Mouse (Mus musculus) stomach, postnatal 0 days (tissue): ENCODE results near the gene Psd. TPM values are rescaled to one million over a fixed set of nuclear protein-coding genes. Genes with fewer than 3 reads are reported as not detected.

ENCODE experiments used
- ATAC-seq: fragments of 200-750 bp; cut with Nextera tagmentation; 2 replicates; pipeline ENCODE4 v1.8.0; 2017; ENCODE audit not compliant: low FRiP score, low TSS enrichment
- DNase-seq: peaks from one replicate; pipeline ENCODE4 v3.0.0-alpha.2; 2016; ENCODE audit warnings: low spot score
- H3K27ac ChIP-seq: fragments of 300-500 bp; sonication (generic); replicated peaks from 2 replicates; pipeline ENCODE4 v1.5.1; 2014; ENCODE audit warnings: mild to moderate bottlenecking, control low read depth
- H3K27me3 ChIP-seq: fragments of 300-500 bp; sonication (generic); 2 replicates; pipeline ENCODE4 v1.6.1; 2014; ENCODE audit warnings: low read length; ENCODE audit not compliant: control insufficient read depth, insufficient read depth
- H3K36me3 ChIP-seq: fragments of 300-500 bp; sonication (generic); 2 replicates; pipeline ENCODE4 v1.6.1; 2014; ENCODE audit warnings: low read length, mixed read lengths; ENCODE audit not compliant: control insufficient read depth, insufficient read depth
- H3K4me1 ChIP-seq: fragments of 300-500 bp; sonication (generic); replicated peaks from 2 replicates; pipeline ENCODE4 v1.6.1; 2014; ENCODE audit warnings: antibody characterized with exemption; ENCODE audit not compliant: control insufficient read depth, insufficient read depth
- H3K4me2 ChIP-seq: fragments of 300-500 bp; sonication (generic); replicated peaks from 2 replicates; pipeline ENCODE4 v1.6.1; 2014; ENCODE audit warnings: low read depth, mild to moderate bottlenecking, control low read depth, moderate library complexity
- H3K4me3 ChIP-seq: fragments of 300-500 bp; sonication (generic); 2 replicates; pipeline ENCODE4 v1.5.1; 2014; ENCODE audit warnings: low read depth, low read length, control low read depth
- H3K9ac ChIP-seq: fragments of 300-500 bp; sonication (generic); 2 replicates; pipeline ENCODE4 v1.6.1; 2014; ENCODE audit warnings: mild to moderate bottlenecking, low read length, control low read depth, mixed read lengths
- H3K9me3 ChIP-seq: fragments of 300-500 bp; sonication (generic); 2 replicates; pipeline ENCODE4 v1.6.1; 2016; ENCODE audit warnings: low read length; ENCODE audit not compliant: control insufficient read depth
- CTCF ChIP-seq: IDR thresholded peaks from 2 replicates; pipeline ENCODE4 v1.5.1; 2016; ENCODE audit warnings: antibody characterized with exemption, low read depth, mild to moderate bottlenecking, moderate library complexity
- EP300 ChIP-seq: optimal IDR thresholded peaks from 2 replicates; pipeline ENCODE3; 2016; ENCODE audit warnings: antibody characterized with exemption
- WGBS: fragments of 180-500 bp; shearing (Covaris S2); extraction: QIAGEN DNeasy Blood & Tissue Kit; methylation state at CpG from one replicate; pipeline ENCODE4 v1.1.7; 2014; 5-methylcytosine and 5-hydroxymethylcytosine counted together
- polyA plus RNA-seq: library from polyadenylated mRNA; unstranded; fragments of >200 nt; fragmentation: Nextera tagmentation; extraction: Ambion mirVana; gene quantifications from 2 replicates; pipeline ENCODE4 v1.2.1, GENCODE M21; 2015

Psd gene
- polyA plus RNA-seq, 1 experiment from 2014 or later, result 44.9 TPM

- DNase-seq, result no peak
- Histone ChIP-seq H3K27ac (no peak overlapping the region), H3K4me2 (no peak overlapping the region), H3K36me3 (peaks cover 27% of the 10 kb centered on the region), H3K4me3 (no peak overlapping the region), H3K27me3 (no peaks in the 10 kb centered on the region), H3K9ac (no peak overlapping the region), H3K4me1 (no peaks in the 10 kb centered on the region; the same call in 1 of the 2 replicates), H3K9me3 (no peaks in the 10 kb centered on the region)
- ATAC-seq, result no peak
- TF ChIP-seq CTCF, result no peak
- no peak for TF ChIP-seq EP300
- WGBS, result 89% methylated on average over 16 of the region's 16 CpGs
Measured at GRCm38 (mm10) chr19:46307781-46308180, 19.2 kb downstream of the Psd start.

DNA sequence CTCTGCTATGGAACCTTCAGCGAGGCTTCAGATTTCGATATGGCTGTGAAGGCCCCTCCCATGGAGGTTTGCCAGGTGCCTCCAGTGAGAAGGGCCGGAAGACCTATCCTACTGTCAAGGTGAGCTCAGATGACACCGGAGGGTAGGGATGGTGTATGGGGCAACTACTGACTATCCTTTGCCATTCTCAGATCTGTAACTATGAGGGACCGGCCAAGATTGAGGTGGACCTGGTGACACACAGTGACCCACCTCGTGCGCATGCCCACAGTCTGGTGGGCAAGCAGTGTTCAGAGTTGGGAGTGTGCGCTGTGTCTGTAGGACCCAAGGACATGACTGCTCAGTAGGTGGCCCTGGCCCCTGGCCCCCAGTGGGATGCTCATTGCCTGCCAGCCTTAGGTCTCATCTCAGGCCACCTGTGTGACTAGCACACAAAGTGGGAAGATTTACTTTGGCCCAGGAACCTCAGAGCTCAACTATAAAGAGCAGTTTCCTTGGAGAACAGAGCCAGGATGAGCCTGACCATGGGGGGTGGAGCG, 20.1 kb downstream of the Psd start:
- H3K36me3 ChIP-seq, result peaks cover 21% of the 10 kb centered on the region
- no peak overlapping the region for H3K9ac ChIP-seq
- H3K9me3 ChIP-seq, result no peaks in the 10 kb centered on the region
- no peak overlapping the region for H3K27ac ChIP-seq
- no peaks in the 10 kb centered on the region for H3K27me3 ChIP-seq
- no peak overlapping the region; the same call in 1 of the 2 replicates for H3K4me2 ChIP-seq
- 89% methylated on average over 9 of the region's 9 CpGs for WGBS
- ATAC-seq, result no peak
- no peaks in the 10 kb centered on the region; the same call in 1 of the 2 replicates for H3K4me1 ChIP-seq
- no peak for DNase-seq
- TF ChIP-seq CTCF (no peak), EP300 (no peak)
- H3K4me3 ChIP-seq, result no peak overlapping the region

DNA sequence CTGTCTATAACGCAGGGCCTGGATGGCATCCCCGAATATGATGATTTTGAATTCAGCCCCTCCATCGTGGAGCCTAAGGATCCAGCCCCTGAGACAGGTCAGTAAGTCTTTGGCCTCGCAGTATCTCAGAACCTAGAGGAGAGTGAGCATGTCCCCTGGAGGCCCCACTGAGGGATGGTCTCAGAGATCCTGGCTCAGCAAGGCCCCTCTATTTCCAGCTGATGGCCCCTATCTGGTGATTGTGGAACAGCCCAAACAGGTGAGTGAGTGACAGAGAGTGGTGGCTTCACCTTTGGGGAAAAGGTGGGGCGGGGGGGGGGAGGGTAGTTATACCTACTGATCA, 20.7 kb downstream of the Psd start:
- peak overlapping the region; percentile 75 for H3K9ac ChIP-seq
- peaks cover 18% of the 10 kb centered on the region for H3K36me3 ChIP-seq
- H3K27me3 ChIP-seq, result no peaks in the 10 kb centered on the region
- DNase-seq (no peak), ATAC-seq (no peak)
- peak overlapping the region; percentile 79 for H3K4me3 ChIP-seq
- no peak for TF ChIP-seq EP300
- no peak for TF ChIP-seq CTCF
- H3K4me2 ChIP-seq, result peak overlapping the region; percentile 97
- no peaks in the 10 kb centered on the region for H3K9me3 ChIP-seq
- H3K4me1 ChIP-seq, result no peaks in the 10 kb centered on the region; the same call in 1 of the 2 replicates
- peak overlapping the region; percentile 90; the same call in 1 of the 2 replicates for H3K27ac ChIP-seq
- 53% methylated on average over 5 of the region's 5 CpGs for WGBS

- peak overlapping the region; percentile 79 for H3K4me3 ChIP-seq
- TF ChIP-seq CTCF (peak; percentile 5; the same call in 1 of the 2 replicates), EP300 (no peak)
- DNase-seq, result peak; percentile 93
- H3K27me3 ChIP-seq, result no peaks in the 10 kb centered on the region
- peak; percentile 72 for ATAC-seq
- peaks cover 12% of the 10 kb centered on the region for H3K36me3 ChIP-seq
- no peaks in the 10 kb centered on the region for H3K9me3 ChIP-seq
- H3K4me2 ChIP-seq, result peak overlapping the region; percentile 97
- H3K4me1 ChIP-seq, result no peaks in the 10 kb centered on the region; the same call in 1 of the 2 replicates
- under 1% methylated on average over 39 of the region's 43 CpGs for WGBS
- peak overlapping the region; percentile 75 for H3K9ac ChIP-seq
- peak overlapping the region; percentile 90 for H3K27ac ChIP-seq
Measured at GRCm38 (mm10) chr19:46305432-46306267, 21.3 kb downstream of the Psd start.

DNA sequence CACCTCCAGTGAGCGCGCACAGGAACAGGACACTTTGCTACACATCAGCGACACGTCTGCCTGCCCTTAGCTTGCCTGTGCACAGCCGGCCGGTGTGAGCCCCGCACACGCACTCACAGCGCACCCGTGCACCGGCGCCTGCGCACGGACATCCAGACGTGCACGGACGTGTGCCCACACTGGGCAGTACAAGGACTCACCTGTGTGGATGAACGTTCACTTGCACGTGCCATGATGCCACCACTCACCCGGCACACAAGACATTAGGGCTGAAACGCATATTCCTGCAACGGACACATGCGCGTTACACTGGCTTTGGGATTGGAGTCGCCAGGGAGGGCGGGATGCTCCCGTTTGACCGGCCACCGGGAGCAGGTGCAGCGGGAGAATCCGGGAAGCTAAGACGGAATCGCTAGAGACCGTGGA, 22.0 kb downstream of the Psd start:
- peak overlapping the region; percentile 79 for H3K4me3 ChIP-seq
- under 1% methylated on average over 34 of the region's 34 CpGs for WGBS
- no peak for TF ChIP-seq EP300
- no peak for TF ChIP-seq CTCF
- H3K9me3 ChIP-seq, result no peaks in the 10 kb centered on the region
- no peaks in the 10 kb centered on the region; the same call in 1 of the 2 replicates for H3K4me1 ChIP-seq
- H3K27me3 ChIP-seq, result no peaks in the 10 kb centered on the region
- ATAC-seq (peak; percentile 39), DNase-seq (peak; percentile 63)
- H3K4me2 ChIP-seq, result peak overlapping the region; percentile 97
- peak overlapping the region; percentile 75 for H3K9ac ChIP-seq
- peak overlapping the region; percentile 90 for H3K27ac ChIP-seq
- H3K36me3 ChIP-seq, result peaks cover 6% of the 10 kb centered on the region; the same call in 1 of the 2 replicates
